Mouse (Mus musculus): ENCODE results near the gene Nat10.

The Nat10 gene

DNA sequence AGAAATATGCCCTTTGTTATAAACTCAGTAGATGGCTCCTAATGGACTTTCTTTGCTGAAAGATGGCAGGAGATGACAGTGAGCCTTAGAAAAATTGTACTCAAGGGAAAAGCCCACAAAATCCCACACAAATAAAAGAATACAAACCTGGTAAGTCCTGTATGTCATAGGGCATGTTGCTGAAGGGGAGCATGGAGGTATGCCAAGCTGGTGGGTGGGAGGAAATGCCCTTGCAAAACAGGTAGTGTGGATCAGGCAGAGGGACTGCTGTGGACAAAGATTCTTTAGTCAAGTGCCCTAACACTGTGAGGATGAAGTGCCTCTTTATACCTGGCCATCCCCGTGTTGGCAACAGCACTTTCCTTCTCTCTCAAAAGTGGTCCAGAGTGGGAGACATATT is 68.3 kb downstream of the Nat10 start:
- no peak for DNase-seq (ENCODE audit: low read depth, low spot score)

DNA sequence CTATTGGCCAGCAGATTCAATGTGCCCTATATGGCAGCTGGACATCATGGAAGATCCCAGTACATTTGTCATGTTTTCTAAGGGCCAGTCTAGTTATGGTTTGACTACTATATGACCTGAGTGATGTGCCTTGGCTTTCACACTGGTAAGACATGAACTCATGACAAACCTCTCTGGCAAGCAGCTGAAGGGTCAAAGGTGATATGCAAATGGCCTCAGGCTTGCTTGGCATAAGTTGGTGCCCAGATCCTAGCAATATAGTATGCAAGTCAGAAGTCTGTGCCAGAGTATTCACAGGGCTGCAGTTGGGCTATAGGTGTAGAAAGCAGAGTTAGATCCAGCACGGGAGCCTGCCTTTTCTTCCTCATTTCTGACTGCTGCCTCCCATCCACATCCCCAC is 69.8 kb downstream of the Nat10 start:
- DNase-seq (ENCODE audit: low read depth, low spot score) = no peak

DNA sequence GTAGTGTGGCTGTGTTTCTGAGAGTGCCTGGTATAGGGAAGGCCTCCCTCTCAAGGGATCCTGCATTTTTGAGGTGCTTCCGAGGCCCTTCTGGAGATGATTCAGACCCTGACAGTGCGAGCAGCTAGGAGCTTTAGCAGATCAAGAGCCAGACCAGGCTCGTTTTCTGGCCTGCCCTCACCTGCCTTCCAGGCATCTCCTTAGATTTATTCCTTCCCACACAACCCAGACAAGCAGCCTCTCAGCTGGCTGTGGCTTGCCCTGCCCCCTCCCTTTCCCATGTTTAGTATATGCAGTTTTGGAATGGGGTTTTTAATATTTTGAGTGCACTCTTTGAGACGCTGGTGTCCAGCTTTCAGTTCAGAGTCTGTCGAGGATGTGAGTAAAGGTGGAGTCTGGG is 70.2 kb downstream of the Nat10 start:
- no peak for DNase-seq (ENCODE audit: low read depth, low spot score)

DNA sequence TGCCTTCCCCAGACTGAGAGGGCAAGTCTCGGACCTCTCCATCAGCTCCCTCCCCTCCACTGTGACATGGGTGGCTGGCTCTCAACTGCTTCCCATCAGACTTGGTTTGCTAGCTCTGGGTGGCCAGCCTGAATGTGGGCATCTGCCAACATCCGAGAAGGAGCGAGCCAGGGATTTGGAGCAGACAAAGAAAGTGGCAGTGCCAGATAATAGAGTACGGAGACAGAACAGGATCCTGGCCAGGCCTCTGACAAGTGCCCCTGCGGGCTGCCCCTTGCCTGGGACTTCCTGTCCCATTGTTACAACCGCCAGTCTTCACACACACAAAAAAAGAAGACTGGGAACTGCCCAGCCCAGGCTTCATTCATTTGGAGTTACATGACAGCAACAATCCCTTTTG is 70.6 kb downstream of the Nat10 start:
- DNase-seq (ENCODE audit: low read depth, low spot score) = no peak

DNA sequence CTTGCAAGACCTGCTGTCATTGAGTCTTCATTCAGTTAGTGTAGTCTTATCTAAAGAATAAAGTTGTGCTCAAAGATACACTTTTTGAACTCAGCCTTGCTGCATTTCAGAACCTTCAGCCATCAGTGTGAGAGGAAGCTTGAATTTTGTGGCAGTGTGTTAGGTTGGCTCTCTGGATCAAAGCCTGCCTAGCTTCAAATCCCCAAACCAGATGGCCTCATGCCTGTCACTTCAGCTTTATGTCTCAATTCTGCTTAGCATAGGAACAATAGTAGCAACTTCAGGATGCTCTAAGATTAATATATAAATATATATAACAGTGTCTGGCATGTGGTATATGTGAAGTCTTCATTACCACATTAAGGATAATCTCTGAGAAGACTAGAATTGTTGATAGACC is 73.2 kb downstream of the Nat10 start:
- no peak for DNase-seq (ENCODE audit: low read depth, low spot score)

DNA sequence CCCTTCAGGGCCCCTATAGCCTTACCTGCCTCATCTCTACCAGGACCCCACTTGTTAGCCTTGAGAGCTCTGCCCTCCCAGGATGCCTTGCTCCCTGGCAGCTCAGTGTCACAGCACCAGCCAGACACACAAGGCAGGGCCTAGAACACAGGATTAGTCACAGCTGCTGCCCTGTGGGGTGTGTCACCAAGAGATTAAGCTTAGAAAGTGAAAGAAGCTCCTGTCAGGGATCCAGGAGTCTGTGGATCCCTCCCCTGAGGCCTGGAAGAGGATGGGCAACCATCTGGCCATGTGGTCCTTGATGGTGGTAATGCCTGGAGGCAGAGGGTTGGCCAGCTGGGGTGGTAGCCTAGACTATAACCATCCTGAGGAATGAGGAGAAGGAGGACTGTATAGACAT is 73.9 kb downstream of the Nat10 start:
- no peak for DNase-seq (ENCODE audit: low read depth, low spot score)

DNA sequence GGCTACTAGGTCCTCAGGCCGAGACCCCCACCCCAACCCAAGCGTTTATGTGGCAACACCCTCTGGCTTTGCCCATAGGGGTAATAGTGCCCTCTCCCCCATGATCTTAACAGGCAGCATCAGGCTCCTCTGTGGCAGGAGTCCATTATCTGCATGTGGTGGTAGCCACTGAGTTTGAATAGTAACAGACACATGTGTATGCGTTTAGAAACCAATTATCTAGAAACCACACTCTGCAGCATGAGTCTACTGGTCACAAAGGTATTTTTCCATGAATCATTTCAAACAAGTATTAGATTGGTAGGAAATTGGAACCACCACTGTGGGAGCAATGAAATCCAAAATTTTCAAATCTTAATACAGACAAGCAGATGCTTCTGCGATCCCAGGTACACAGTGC is 75.5 kb downstream of the Nat10 start:
- no peak for DNase-seq (ENCODE audit: low read depth, low spot score)

DNA sequence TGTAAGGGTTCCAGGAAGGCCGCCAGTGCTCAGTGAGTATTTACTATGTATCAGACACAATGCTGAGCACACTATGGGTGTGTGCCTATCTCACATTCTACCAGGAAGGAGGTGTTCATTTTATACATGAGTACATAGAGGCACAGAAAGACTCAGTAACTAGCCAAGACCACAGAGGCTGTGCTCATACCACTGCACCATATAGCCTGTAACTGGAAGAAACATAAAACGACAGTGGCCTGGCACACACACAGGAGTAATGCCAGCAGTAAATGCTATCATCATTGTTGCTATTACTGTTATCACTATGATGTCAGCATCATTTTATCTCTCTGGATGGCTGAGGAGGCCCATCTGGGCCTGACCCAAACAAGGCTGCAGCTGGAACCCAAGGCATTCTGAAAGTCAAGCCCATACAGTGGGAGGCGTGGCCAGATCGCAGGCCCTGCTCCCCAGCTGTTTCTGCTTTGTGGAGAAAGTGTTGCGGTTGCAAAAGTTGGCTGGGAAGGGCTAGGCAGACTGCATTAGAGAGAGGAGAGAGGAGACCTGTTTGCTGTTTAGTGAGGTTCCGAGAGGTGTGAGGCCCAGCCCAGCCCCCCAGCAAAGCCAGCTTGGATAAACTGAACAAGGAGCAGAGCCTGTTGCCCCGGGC is 76.0 kb downstream of the Nat10 start:
- DNase-seq (ENCODE audit: low read depth, low spot score) = peak; percentile 35

DNA sequence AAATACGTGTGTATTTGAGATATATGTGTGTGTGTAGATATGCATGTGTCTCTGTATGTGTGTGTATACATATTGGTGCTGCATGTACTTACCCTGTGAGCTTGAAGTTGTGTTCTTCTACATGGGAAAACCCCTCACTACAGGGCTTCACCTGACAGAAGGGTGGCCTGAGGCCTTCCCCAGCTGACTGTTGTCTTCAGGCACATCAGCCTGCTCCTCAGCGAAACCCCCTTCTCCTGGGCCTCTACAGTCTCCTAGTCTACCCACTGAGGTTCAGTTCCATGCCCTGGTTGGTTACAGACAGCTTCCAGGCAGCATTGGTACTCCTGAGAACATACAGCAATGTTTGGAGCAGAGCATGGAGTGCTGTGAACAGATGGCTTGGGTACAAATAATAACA is 76.6 kb downstream of the Nat10 start:
- DNase-seq (ENCODE audit: low read depth, low spot score) = peak; percentile 57

DNA sequence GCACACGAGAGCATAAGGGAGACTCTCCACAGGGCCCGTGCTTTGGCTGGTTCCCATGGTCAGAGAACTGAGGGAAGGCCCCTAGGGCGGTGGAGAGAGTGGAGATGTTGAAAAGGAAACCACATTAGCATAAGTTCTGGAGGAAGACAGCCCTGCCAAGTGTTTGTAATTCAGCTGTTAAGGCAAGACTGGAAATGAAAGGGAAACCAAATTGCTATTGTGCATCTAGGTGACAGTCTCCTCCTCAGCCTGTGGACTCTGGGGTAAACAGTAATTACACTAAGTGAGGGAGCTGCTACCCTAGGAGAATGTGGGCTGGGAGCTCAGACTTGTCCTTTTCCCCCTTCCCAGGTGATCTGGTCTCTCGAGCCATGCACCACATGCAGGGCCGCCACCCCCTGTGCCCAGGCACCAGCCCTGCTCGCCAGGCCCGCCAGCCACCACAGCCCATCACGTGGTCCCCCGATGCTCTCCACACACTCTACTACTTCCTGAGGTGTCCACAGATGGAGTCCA is 78.1 kb downstream of the Nat10 start:
- DNase-seq (ENCODE audit: low read depth, low spot score) = peak; percentile 71

DNA sequence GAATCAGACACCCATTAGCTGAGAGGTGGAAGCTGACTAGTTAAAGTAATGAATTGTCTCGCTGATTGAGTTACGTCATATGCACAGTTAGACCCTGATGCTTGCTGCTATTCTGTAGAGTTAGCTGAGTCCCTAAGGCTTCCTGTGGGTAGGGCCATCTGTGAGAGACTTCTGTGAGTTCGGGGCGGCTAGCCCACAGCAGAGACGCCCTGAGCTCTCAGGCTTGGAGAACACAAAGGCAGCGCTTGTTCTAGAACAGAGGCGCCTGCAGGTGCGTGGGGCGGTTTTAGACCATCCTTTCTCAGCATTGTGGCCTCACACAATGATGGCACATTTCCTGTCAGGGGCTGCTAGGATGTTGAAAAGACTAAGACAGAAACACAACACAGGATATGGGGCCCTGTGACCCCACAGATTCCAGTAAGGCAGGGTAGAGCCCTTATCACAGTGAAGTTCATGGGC is 78.8 kb downstream of the Nat10 start:
- DNase-seq (ENCODE audit: low read depth, low spot score) = peak; percentile 90

DNA sequence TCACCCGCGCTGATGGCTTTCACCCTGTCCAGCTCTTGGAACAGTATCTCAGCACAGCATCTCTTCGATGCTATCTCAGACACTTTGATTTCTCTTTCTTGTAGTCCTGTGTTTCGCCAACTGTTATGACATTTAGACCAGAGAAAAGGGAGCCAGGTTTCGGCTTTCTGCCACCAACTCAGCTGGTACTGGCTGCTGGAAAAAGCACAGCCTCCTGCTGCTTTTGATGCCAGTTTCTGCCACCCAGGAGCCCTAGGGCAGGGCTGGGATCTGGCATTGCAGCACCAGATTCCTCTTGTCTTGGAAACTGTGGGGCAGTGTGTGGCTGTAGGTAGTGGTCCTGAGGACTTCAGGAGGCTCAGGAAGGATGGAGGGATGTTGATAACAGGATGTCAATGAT is 79.9 kb downstream of the Nat10 start:
- DNase-seq (ENCODE audit: low read depth, low spot score) = no peak

DNA sequence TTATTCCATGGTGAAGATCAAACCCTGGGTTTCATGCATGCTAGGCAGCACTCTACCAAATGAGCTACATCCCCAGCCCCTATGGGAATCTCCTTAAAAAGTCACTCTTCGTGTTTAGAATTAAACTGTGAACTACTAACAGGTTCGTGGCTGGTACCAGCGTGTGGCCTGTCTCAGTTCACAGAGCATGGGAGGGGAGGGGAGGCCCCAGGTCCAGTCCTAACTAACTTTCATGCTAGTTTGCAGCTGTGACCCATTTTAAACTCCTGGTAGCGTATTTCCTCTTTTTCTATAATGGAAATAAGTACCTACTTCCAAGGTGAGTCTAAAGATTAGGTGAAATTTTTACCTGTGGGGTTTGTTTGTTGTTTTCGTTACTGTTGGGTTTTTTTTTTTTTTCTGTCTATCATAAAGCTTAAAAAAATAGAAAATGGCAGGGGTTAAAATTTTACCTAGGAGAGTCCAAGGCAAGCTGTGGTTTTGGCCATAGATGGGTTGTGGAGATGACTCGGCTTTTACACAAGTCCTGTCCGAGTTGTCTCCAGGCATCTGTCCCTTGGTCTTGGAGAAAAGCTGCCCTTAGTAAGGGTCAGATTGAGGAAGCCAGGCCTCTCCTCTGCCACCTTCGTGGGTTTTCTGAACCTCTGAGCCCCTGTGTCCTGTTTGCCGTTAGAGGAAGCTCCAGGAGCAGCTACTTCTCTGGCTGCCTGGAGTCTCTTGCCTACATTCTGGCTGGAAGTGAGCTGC is 80.5 kb downstream of the Nat10 start:
- peak; percentile 80 for DNase-seq (ENCODE audit: low read depth, low spot score)

DNA sequence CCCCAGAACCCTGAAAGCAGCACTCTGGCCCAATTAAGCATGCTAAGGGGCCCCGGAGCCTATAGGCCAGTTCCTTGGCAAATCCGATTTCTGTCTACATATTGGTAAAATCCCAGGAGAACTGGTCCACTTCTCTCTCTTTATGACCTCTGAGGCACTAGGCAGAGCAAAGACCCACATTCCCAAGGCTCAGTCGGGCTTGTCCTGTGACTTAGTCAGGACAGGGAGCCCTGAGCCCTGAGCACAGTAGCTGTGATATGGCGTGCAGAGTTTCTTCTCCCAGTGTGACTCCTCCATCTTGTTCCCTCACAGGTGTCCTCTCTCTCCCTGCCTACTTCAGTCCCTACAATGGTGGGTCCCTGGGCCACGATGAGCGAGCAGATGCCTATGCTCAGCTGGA is 82.6 kb downstream of the Nat10 start:
- no peak for DNase-seq (ENCODE audit: low read depth, low spot score)

DNA sequence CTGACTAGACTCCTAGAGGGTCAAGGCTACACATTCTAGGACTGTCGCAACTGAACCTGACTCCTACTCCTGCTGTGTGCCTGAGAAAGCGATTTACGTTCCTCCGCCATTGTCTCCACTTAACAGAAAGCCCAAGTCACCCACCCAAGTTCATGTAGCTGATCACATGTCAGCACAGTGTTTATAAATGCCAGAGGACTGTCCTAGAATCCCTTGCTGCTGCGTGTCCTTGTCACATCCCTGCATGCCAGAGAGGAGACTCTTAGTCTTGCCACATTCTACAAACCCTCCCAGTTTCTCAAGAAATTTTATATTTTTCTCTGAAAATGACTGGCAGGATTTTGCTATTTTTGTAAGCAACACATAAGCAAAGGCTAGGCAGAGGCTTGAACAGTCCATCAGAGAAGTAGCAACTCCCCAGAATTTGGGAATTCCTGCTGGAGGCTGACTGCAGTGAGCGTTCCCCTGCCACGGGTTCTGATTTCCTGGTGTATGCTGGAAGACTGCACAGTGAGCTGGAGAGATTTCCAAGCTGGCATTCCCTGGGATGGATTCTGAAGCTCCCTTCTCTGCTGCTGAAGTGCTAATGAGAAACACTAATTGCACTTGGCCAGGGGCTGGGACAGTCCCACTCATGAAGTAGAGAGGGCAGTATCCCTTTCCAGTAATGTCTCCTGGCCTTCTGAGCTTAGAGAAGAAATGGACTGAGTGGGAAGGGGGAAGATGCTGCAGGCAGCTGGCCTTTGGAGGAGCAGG is 83.3 kb downstream of the Nat10 start:
- no peak for DNase-seq (ENCODE audit: low read depth, low spot score)

DNA sequence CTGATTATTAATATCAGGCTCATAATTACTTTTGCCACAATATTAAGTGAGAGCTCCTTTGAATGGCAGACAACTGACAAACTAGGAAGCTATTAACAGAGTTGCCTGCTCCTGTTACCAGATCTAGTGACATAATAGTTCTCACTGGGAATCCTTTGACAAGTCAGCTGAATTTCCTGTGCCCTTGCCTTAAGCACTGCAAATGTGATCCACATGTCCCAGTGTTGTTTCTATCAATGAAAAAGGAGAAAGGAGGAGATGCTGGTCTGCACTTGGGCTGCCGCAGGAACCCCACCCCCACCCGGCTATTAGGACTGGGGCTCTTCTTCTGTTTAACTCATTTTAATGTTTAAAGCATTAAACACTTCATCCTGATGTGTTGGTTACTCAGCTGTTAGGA is 84.3 kb downstream of the Nat10 start:
- DNase-seq (ENCODE audit: low read depth, low spot score) = no peak

DNA sequence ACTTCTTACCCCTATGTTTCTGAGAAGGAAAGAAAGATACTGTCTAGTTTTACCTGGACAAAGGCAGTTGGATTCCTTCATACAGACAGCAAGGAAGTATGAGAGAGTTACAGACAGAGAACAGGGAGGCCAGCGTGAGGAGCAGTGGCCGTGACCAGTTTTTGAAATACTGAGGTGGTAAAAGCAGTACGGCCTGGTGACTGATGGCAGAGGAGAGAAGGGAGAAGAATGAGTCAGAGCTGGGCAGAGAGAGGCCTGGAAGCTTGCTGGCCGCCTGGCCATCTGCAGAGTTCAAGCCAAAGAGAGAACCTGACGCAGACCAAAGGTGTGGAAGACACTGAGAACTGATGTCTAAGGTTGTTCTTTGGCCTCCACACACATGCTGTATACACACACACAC is 85.7 kb downstream of the Nat10 start:
- DNase-seq (ENCODE audit: low read depth, low spot score) = no peak

DNA sequence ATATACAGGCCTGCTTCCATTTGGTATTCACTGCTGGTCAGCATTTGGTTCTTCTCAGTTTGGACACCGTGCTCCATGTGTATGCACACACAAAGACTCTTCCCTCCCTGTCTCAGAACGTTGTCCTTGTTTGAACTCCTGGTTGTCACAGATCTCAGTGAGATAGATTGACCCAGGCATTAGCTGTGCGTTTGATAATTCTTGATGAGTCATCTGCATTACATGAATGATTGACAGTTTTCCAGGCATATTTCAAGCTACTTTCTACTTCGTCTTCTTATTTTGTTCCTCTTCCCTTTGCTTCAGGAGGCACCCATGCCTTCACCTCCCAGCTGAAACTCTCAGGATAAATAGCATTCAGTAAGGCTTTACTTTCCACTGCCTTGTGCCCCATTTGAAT is 87.5 kb downstream of the Nat10 start:
- DNase-seq (ENCODE audit: low read depth, low spot score) = no peak

DNA sequence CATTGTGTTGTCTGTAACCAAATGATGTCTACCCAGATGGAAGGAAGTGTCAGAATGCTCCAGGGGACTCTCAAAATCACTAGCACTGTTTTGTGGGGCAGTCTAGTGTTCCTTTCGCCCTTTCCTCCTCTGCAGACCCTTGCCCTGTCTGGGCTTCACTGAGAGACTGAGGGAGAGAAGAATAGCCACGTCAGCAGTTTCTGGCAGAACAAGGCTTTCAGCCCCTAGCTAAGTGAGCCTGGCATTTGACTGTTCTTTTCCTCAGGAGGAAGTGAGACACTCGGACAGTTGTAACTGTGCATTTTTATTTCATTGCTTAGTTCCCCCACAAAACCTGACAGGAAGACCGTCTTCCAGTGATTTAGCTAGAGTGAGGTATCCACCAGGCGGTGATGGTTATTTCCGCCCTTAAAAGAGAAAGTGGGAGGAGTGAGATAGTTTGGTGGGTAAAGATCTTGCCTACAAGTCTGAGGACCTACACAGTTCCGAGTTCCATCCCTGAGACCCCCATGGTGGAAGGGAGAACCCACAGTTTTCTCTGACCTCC is 88.4 kb downstream of the Nat10 start:
- DNase-seq (ENCODE audit: low read depth, low spot score) = peak; percentile 39
